Mouse (Mus musculus) heart, postnatal 0 days (tissue): ENCODE measurements around the gene Cyp2j9.

Experiments
- CTCF ChIP-seq: IDR thresholded peaks from 2 replicates; pipeline ENCODE4 v1.5.1; 2016; ENCODE audit warnings: antibody characterized with exemption, control low read depth, low read depth
- EP300 ChIP-seq: IDR thresholded peaks from 2 replicates; pipeline ENCODE4 v1.6.1; 2016; ENCODE audit warnings: antibody characterized with exemption, low read depth

DNA sequence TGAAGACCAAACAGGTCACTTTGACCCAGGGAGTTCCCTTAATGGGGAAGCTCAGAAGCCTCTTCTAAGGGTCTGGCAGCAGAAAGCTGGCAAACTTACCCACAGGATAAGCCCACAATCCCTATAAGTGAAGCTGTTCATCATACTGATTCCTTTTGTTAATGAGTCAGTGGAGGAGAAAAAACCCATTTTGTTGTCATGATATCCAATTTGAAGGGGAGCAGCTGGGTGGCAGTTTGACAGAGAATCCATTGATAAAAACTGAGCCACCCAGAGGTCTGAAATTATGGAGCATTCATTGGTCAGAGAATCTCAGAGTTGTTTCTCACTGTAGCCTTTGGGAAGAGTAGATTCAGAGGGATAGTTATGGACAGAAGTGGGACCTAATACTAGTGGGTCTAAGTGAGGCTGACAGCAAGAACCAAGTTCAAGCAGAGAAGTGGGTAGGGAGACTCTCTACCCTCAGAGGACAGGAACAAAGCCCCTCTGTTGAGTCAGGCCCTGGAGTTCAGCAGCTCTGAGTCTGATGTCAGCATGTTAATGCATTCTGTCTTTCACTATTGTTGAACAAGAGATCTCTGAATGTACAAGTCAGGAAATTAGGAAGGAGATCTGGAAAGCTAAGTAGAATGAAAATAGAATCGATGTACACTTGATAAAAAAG lies 9.8 kb downstream of the Cyp2j9 start:
- TF ChIP-seq CTCF = no peak
- TF ChIP-seq EP300 = no peak
